Mouse (Mus musculus) kidney, adult 2 months (tissue): ENCODE results near the gene Tfip11.

Experiments
- CTCF ChIP-seq: fragments of 200-500 bp; conservative IDR thresholded peaks from 2 replicates; pipeline ENCODE4 v1.5.1; 2011; ENCODE audit warnings: low read depth, mild to moderate bottlenecking, control low read depth, low read length, moderate library complexity, mixed read lengths; ENCODE audit not compliant: insufficient read depth, insufficient read length
- POLR2A ChIP-seq: fragments of 200-500 bp; IDR thresholded peaks from one replicate; pipeline ENCODE4 v1.6.1; 2011; ENCODE audit warnings: low read depth, low read length, control low read depth

DNA sequence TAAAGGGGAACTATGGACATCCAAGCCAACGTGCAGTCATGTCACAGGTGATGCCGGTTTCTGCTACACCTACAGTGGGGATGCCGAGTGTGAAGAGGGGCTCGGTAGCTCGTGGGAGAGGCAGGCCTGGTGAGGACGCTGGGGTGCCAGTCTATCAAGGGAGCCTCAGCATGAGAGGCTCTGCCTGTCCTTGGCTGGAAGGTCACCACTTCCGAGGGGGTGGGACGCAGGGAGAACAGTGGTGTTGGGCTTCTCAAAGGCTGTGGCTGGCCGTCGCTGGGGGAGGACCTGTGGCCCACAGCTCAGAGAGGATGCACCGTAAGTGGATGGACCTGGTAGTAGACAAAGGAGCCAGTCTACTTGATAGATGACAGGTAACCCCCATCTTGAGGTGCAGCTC lies 55.0 kb downstream of the Tfip11 start:
- TF ChIP-seq CTCF (no peak), POLR2A (no peak)
